Mouse (Mus musculus): ENCODE data around the gene Zfp839. TPM values are rescaled to one million over a fixed set of nuclear protein-coding genes. Genes with fewer than 3 reads are reported as not detected.

Zfp839 gene
- polyA plus RNA-seq, 1 experiment = 4.3 TPM

DNA sequence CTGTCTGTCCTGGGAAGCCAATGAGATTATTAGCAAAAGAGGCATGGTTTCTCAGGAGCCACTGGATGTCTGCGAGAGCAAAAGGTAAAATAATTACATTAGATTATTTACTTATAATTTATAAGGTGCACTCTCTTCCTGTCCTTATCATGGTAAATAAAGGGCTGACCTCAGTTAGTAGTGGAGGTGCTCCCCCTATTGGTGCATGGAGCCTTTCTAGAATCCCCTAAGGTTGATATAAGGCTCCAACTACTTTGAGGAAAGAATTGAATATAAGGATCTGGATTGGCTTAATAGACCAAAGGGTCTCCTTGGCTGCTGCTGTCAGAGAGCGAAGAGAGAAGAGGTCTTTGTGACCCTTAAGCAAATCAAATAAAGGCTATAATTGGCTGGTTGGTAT is 53.5 kb downstream of the Zfp839 start:
- peaks cover 81% of the 10 kb centered on the region for H3K36me3 ChIP-seq (replicated peaks; ENCODE audit: low read length)
- no peaks in the 10 kb centered on the region for H3K27me3 ChIP-seq (replicated peaks)
- H3K4me1 ChIP-seq = peaks cover 82% of the 10 kb centered on the region
- peaks cover 8% of the 10 kb centered on the region; the same call in 1 of the 2 replicates for H3K9me3 ChIP-seq
- H3K4me3 ChIP-seq (replicated peaks) = no peak overlapping the region
- no peak for TF ChIP-seq GATA1 (IDR thresholded peaks at IDR 0.05; ENCODE audit: borderline replicate concordance, low read length)
- TF ChIP-seq FLI1 (IDR thresholded peaks at IDR 0.05; ENCODE audit: low read length) = no peak

GRCm38 (mm10) chr12:110907845-110908244 is 57.8 kb downstream of the Zfp839 start:
- peaks cover 8% of the 10 kb centered on the region; the same call in 1 of the 2 replicates for H3K9me3 ChIP-seq
- H3K27me3 ChIP-seq (replicated peaks) = no peaks in the 10 kb centered on the region
- peaks cover 81% of the 10 kb centered on the region for H3K4me1 ChIP-seq
- TF ChIP-seq FLI1 (IDR thresholded peaks at IDR 0.05; ENCODE audit: low read length) (no peak), GATA1 (IDR thresholded peaks at IDR 0.05; ENCODE audit: borderline replicate concordance, low read length) (no peak)
- peaks cover 71% of the 10 kb centered on the region for H3K36me3 ChIP-seq (replicated peaks; ENCODE audit: low read length)
- peak overlapping the region; percentile 81 for H3K4me3 ChIP-seq (replicated peaks)

- H3K9me3 ChIP-seq = peaks cover 5% of the 10 kb centered on the region; the same call in 1 of the 2 replicates
- H3K36me3 ChIP-seq (replicated peaks; ENCODE audit: low read length) = peaks cover 71% of the 10 kb centered on the region
- peaks cover 89% of the 10 kb centered on the region for H3K4me1 ChIP-seq
- H3K27me3 ChIP-seq (replicated peaks) = no peaks in the 10 kb centered on the region
- H3K4me3 ChIP-seq (replicated peaks) = no peak overlapping the region
- TF ChIP-seq FLI1 (IDR thresholded peaks at IDR 0.05; ENCODE audit: low read length) (no peak), GATA1 (IDR thresholded peaks at IDR 0.05; ENCODE audit: borderline replicate concordance, low read length) (no peak)
These were observed 59.9 kb downstream of the Zfp839 start for GRCm38 (mm10) chr12:110909962-110910361.

DNA sequence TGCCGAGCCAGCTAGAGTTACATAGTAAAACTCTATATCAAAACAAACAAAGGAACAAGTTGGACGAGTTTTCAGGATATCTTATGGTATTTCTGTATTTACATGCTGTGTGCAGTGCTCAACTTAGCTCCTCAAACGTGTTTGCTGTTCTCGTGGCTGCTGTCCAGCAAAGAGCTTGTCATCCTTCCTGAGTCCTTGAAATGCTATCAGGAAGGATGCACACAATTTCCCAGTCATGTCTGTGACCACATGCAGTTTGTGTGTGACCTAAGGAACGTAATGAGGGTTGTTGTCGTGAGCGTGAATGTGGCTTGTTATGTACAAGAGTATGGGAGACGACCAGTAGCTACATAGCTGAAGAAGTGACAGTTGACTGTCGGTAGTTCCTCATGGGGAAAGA is 65.7 kb downstream of the Zfp839 start:
- TF ChIP-seq GATA1 (IDR thresholded peaks at IDR 0.05; ENCODE audit: borderline replicate concordance, low read length) = no peak; the same call in 1 of the 3 replicates
- TF ChIP-seq FLI1 (IDR thresholded peaks at IDR 0.05; ENCODE audit: low read length) = 0 out of 2 replicates have a peak, but pooled peaks have one; percentile 35
- Histone ChIP-seq H3K4me1 (peaks cover 89% of the 10 kb centered on the region), H3K27me3 (replicated peaks) (no peaks in the 10 kb centered on the region), H3K36me3 (replicated peaks; ENCODE audit: low read length) (peaks cover 90% of the 10 kb centered on the region), H3K4me3 (replicated peaks) (peak overlapping the region; percentile 80), H3K9me3 (no peaks in the 10 kb centered on the region)

Other genes starting within 250 kb of the Zfp839 start
- 119 and 280 TPM in 2 replicates for gene Dync1h1, start 248.8 kb upstream of the Zfp839 start, polyA plus RNA-seq (2012; ENCODE audit: insufficient read depth, low replicate concordance)
- not detected in 2 replicates for gene 1700001K19Rik, start 167.6 kb upstream of the Zfp839 start, polyA plus RNA-seq (2012; ENCODE audit: insufficient read depth, low replicate concordance)
- 14.0 and 99.4 TPM in 2 replicates for gene Hsp90aa1, start 147.5 kb upstream of the Zfp839 start, polyA plus RNA-seq (2012; ENCODE audit: insufficient read depth, low replicate concordance)
- 13.1 and 45.3 TPM in 2 replicates for gene Wdr20, start 112.3 kb upstream of the Zfp839 start, polyA plus RNA-seq (2012; ENCODE audit: insufficient read depth, low replicate concordance)
- 2.1 and 2.3 TPM in 2 replicates for gene Mok, start 9.3 kb upstream of the Zfp839 start, polyA plus RNA-seq (2012; ENCODE audit: insufficient read depth, low replicate concordance)
- gene Cinp, start 38.9 kb downstream of the Zfp839 start, polyA plus RNA-seq (2012; ENCODE audit: insufficient read depth, low replicate concordance) = 11.5 and 21.2 TPM in 2 replicates
- 4.0 and 4.3 TPM in 2 replicates for gene Tecpr2, start 39.0 kb downstream of the Zfp839 start, polyA plus RNA-seq (2012; ENCODE audit: insufficient read depth, low replicate concordance)
- gene Ankrd9, start 128.8 kb downstream of the Zfp839 start, polyA plus RNA-seq (2012; ENCODE audit: insufficient read depth, low replicate concordance) = 3.6 and 7.0 TPM in 2 replicates
- 2.9 and 3.3 TPM in 2 replicates for gene Rcor1, start 189.1 kb downstream of the Zfp839 start, polyA plus RNA-seq (2012; ENCODE audit: insufficient read depth, low replicate concordance)

Data from megakaryocyte, embryonic 14.5 days (primary cell).